Mouse (Mus musculus): ENCODE data around the gene Ankfn1.

The Ankfn1 gene

GRCm38 (mm10) chr11:89676922-89677321 is 100.5 kb downstream of the Ankfn1 start:
- no peak for DNase-seq (ENCODE audit: low read depth, low spot score)

GRCm38 (mm10) chr11:89673916-89674507 is 103.4 kb downstream of the Ankfn1 start:
- DNase-seq (ENCODE audit: low read depth, low spot score), result no peak

- DNase-seq (ENCODE audit: low read depth, low spot score), result no peak
Observed at GRCm38 (mm10) chr11:89672510-89673085, 104.9 kb downstream of the Ankfn1 start.

- no peak for DNase-seq (ENCODE audit: low read depth, low spot score)
Observed at GRCm38 (mm10) chr11:89665170-89665880, 112.1 kb downstream of the Ankfn1 start.

- no peak for DNase-seq (ENCODE audit: low read depth, low spot score)
Observed at GRCm38 (mm10) chr11:89659048-89659447, 118.4 kb downstream of the Ankfn1 start.

- DNase-seq (ENCODE audit: low read depth, low spot score), result no peak
Observed at GRCm38 (mm10) chr11:89656556-89656955, 120.9 kb downstream of the Ankfn1 start.

GRCm38 (mm10) chr11:89635740-89636139 is 141.7 kb downstream of the Ankfn1 start:
- no peak for DNase-seq (ENCODE audit: low read depth, low spot score)

GRCm38 (mm10) chr11:89631315-89631714 is 146.1 kb downstream of the Ankfn1 start:
- no peak for DNase-seq (ENCODE audit: low read depth, low spot score)

- no peak for DNase-seq (ENCODE audit: low read depth, low spot score)
Observed at GRCm38 (mm10) chr11:89628562-89628961, 148.9 kb downstream of the Ankfn1 start.

GRCm38 (mm10) chr11:89627232-89627631 is 150.2 kb downstream of the Ankfn1 start:
- no peak for DNase-seq (ENCODE audit: low read depth, low spot score)

GRCm38 (mm10) chr11:89623698-89624445 is 153.6 kb downstream of the Ankfn1 start:
- DNase-seq (ENCODE audit: low read depth, low spot score), result no peak

GRCm38 (mm10) chr11:89619955-89620354 is 157.5 kb downstream of the Ankfn1 start:
- DNase-seq (ENCODE audit: low read depth, low spot score), result no peak

- DNase-seq (ENCODE audit: low read depth, low spot score), result no peak
Observed at GRCm38 (mm10) chr11:89615806-89616205, 161.6 kb downstream of the Ankfn1 start.

- no peak for DNase-seq (ENCODE audit: low read depth, low spot score)
Observed at GRCm38 (mm10) chr11:89611596-89611995, 165.9 kb downstream of the Ankfn1 start.

GRCm38 (mm10) chr11:89608071-89608470 is 169.4 kb downstream of the Ankfn1 start:
- no peak for DNase-seq (ENCODE audit: low read depth, low spot score)

- DNase-seq (ENCODE audit: low read depth, low spot score), result no peak
Observed at GRCm38 (mm10) chr11:89607270-89607669, 170.2 kb downstream of the Ankfn1 start.

GRCm38 (mm10) chr11:89606346-89606745 is 171.1 kb downstream of the Ankfn1 start:
- DNase-seq (ENCODE audit: low read depth, low spot score), result no peak

GRCm38 (mm10) chr11:89602966-89603365 is 174.5 kb downstream of the Ankfn1 start:
- no peak for DNase-seq (ENCODE audit: low read depth, low spot score)

GRCm38 (mm10) chr11:89600921-89601515 is 176.4 kb downstream of the Ankfn1 start:
- no peak for DNase-seq (ENCODE audit: low read depth, low spot score)

GRCm38 (mm10) chr11:89590273-89590874 is 187.1 kb downstream of the Ankfn1 start:
- DNase-seq (ENCODE audit: low read depth, low spot score), result no peak

- no peak for DNase-seq (ENCODE audit: low read depth, low spot score)
Observed at GRCm38 (mm10) chr11:89586341-89586740, 191.1 kb downstream of the Ankfn1 start.
